Mouse (Mus musculus): ENCODE measurements around the gene Dbi.

DNA sequence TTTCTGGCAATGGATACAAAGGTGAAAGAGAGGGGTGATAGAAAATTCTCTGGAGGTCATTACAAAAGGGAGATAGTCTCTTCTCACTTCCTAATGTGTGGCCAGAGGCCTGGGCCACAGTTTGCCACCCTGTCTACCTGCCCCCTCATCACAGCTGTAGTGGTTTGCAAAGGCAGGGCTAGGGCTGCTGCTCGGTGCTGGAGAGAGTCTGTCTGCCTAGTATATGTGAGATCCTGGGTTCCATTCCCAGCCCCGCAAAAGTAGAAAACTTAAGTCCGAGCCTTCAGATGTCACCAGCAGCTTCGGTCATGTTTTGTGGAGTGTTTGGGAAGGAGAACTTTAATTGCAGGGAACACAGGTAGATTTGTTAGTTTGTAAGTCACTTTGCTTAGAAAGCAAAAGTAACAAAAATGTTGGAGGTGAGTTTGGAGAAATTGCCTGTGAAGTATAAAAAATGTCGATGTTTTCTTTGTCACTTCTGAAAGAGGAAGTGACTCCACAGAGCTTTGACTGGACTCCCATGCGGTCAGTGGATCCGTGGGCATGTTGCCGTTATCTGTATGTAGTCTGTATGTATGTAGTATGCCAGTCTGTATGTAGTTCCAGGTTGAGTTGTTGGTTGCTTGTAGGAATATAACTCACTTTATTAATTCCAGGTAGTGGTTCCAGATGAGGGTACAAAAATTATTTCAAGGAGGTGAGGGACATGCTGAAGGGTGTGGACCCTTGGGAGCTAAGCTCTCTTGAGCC lies 1.9 kb upstream of the Dbi start:
- TF ChIP-seq POLR2A (IDR thresholded peaks at IDR 0.05; ENCODE audit: insufficient read length, low read depth) (no peak), TCF12 (IDR thresholded peaks at IDR 0.05; ENCODE audit: insufficient read depth, poor library complexity, severe bottlenecking) (no peak), MYOD1 (IDR thresholded peaks at IDR 0.05; ENCODE audit: control insufficient read depth in 1 of 3, insufficient read length in 2 of 3, low read depth in 2 of 3) (no peak), MYOG (IDR thresholded peaks at IDR 0.05; ENCODE audit: control insufficient read depth in 1 of 3, insufficient read depth in 1 of 3, insufficient read length in 2 of 3, low read depth in 2 of 3) (no peak), USF1 (IDR thresholded peaks at IDR 0.05; ENCODE audit: low read depth) (no peak), MAX (IDR thresholded peaks at IDR 0.05; ENCODE audit: low read depth) (no peak), POLR2AphosphoS2 (IDR thresholded peaks at IDR 0.05; ENCODE audit: insufficient read length, low read depth) (no peak)

Data from myocyte (in vitro differentiated cells).